Mouse (Mus musculus): ENCODE data around the gene Tmem238l. TPM values are rescaled to one million over a fixed set of nuclear protein-coding genes. Genes with fewer than 3 reads are reported as not detected.

The Tmem238l gene
- polyA plus RNA-seq, 1 experiment from 2014 or later, result not detected

GRCm38 (mm10) chr11:66981336-66982115, 25.1 kb downstream of the Tmem238l start:
- CTCF ChIA-PET, result interaction anchor here (0.8 kb wide), 1 partner anchor 82 kb away, joined by 3 read pairs; no protein-coding TSS in a partner anchor
- TF ChIP-seq CTCF (IDR thresholded peaks at IDR 0.05), result no peak
- DNase-seq (ENCODE audit: low read depth, low spot score) (no peak), ATAC-seq (no peak)
- POLR2A ChIA-PET, result no interaction called here
- peaks cover 47% of the 10 kb centered on the region for H3K27me3 ChIP-seq
- in situ Hi-C loops (cut with MboI; ENCODE audit: low pct_unique_long_range_greater_than_20kb), result loop anchor here (5.0 kb wide), 1 partner anchor 59 kb away; no protein-coding TSS in a partner anchor

GRCm38 (mm10) chr11:66982794-66983193, 26.4 kb downstream of the Tmem238l start:
- no peak for DNase-seq (ENCODE audit: low read depth, low spot score)
- ATAC-seq, result peak; percentile 60
- in situ Hi-C loops (cut with MboI; ENCODE audit: low pct_unique_long_range_greater_than_20kb), result loop anchor here (5.0 kb wide), 1 partner anchor 60 kb away; no protein-coding TSS in a partner anchor
- TF ChIP-seq CTCF (IDR thresholded peaks at IDR 0.05), result peak; percentile 42
- POLR2A ChIA-PET, result no interaction called here
- H3K27me3 ChIP-seq, result peaks cover 47% of the 10 kb centered on the region
- CTCF ChIA-PET, result no interaction called here

GRCm38 (mm10) chr11:66983422-66984164, 27.2 kb downstream of the Tmem238l start:
- ChIA-PET POLR2A (no interaction called here), CTCF (interaction anchor here (1.7 kb wide), 1 partner anchor 69 kb away, joined by 3 read pairs; no protein-coding TSS in a partner anchor)
- in situ Hi-C loops (cut with MboI; ENCODE audit: low pct_unique_long_range_greater_than_20kb), result loop anchor here (5.0 kb wide), 1 partner anchor 61 kb away; no protein-coding TSS in a partner anchor
- peaks cover 46% of the 10 kb centered on the region for H3K27me3 ChIP-seq
- no peak for ATAC-seq
- no peak for DNase-seq (ENCODE audit: low read depth, low spot score)
- TF ChIP-seq CTCF (IDR thresholded peaks at IDR 0.05), result no peak

GRCm38 (mm10) chr11:66984165-66985135, 28.0 kb downstream of the Tmem238l start:
- no peak for DNase-seq (ENCODE audit: low read depth, low spot score)
- ATAC-seq, result peak; percentile 76
- ChIA-PET POLR2A (no interaction called here), CTCF (interaction anchor here (0.6 to 1.7 kb wide), 9 partner anchors 9 to 126 kb away, joined by 3 to 4 read pairs (median 3); no protein-coding TSS in a partner anchor)
- in situ Hi-C loops (cut with MboI; ENCODE audit: low pct_unique_long_range_greater_than_20kb), result loop anchor here (5.0 kb wide), 1 partner anchor 62 kb away; no protein-coding TSS in a partner anchor
- TF ChIP-seq CTCF (IDR thresholded peaks at IDR 0.05), result peak; percentile 85
- H3K27me3 ChIP-seq, result peaks cover 48% of the 10 kb centered on the region

GRCm38 (mm10) chr11:66985136-66985702, 28.8 kb downstream of the Tmem238l start:
- H3K27me3 ChIP-seq, result peaks cover 47% of the 10 kb centered on the region
- CTCF ChIA-PET, result interaction anchor here (0.8 to 1.7 kb wide), 8 partner anchors 10 to 125 kb away, joined by 3 to 4 read pairs (median 3); no protein-coding TSS in a partner anchor
- DNase-seq (ENCODE audit: low read depth, low spot score) (no peak), ATAC-seq (peak; percentile 59)
- in situ Hi-C loops (cut with MboI; ENCODE audit: low pct_unique_long_range_greater_than_20kb), result no loop called here
- POLR2A ChIA-PET, result no interaction called here
- TF ChIP-seq CTCF (IDR thresholded peaks at IDR 0.05), result no peak

- CTCF ChIA-PET, result interaction anchor here (0.6 kb wide), 1 partner anchor 119 kb away, joined by 3 read pairs; no protein-coding TSS in a partner anchor
- ATAC-seq (no peak), DNase-seq (ENCODE audit: low read depth, low spot score) (no peak)
- in situ Hi-C loops (cut with MboI; ENCODE audit: low pct_unique_long_range_greater_than_20kb), result no loop called here
- H3K27me3 ChIP-seq, result peaks cover 24% of the 10 kb centered on the region
- POLR2A ChIA-PET, result no interaction called here
- no peak for TF ChIP-seq CTCF (IDR thresholded peaks at IDR 0.05)
Observed at GRCm38 (mm10) chr11:66992150-66992549, 35.7 kb downstream of the Tmem238l start.

- ATAC-seq (no peak), DNase-seq (ENCODE audit: low read depth, low spot score) (no peak)
- peaks cover 24% of the 10 kb centered on the region for H3K27me3 ChIP-seq
- POLR2A ChIA-PET, result no interaction called here
- CTCF ChIA-PET, result interaction anchor here (1.7 kb wide), 1 partner anchor 92 kb away, joined by 3 read pairs; no protein-coding TSS in a partner anchor
- no peak for TF ChIP-seq CTCF (IDR thresholded peaks at IDR 0.05)
- in situ Hi-C loops (cut with MboI; ENCODE audit: low pct_unique_long_range_greater_than_20kb), result no loop called here
Observed at GRCm38 (mm10) chr11:66993674-66994073, 37.2 kb downstream of the Tmem238l start.

- H3K27me3 ChIP-seq, result peaks cover 11% of the 10 kb centered on the region
- POLR2A ChIA-PET, result no interaction called here
- CTCF ChIA-PET, result interaction anchor here (1.2 kb wide), 1 partner anchor 11 kb away, joined by 4 read pairs; no protein-coding TSS in a partner anchor
- DNase-seq (ENCODE audit: low read depth, low spot score), result no peak
- in situ Hi-C loops (cut with MboI; ENCODE audit: low pct_unique_long_range_greater_than_20kb), result no loop called here
- ATAC-seq, result no peak
- TF ChIP-seq CTCF (IDR thresholded peaks at IDR 0.05), result no peak
Observed at GRCm38 (mm10) chr11:66996446-66996845, 40.0 kb downstream of the Tmem238l start.
